Mouse (Mus musculus): ENCODE measurements around the gene Gm45261.

The Gm45261 gene

GRCm38 (mm10) chr1:80461348-80461747 is at the start of gene Gm45261:
Gene Gm45261, minus strand, starts transcription at chr1:80461448.
- no peak for DNase-seq (ENCODE audit: low spot score)

- DNase-seq (ENCODE audit: low spot score): no peak
Measured at GRCm38 (mm10) chr1:80504757-80505156, 43.5 kb upstream of the Gm45261 start.

GRCm38 (mm10) chr1:80504081-80504480 is 42.8 kb upstream of the Gm45261 start:
- no peak for DNase-seq (ENCODE audit: low spot score)

GRCm38 (mm10) chr1:80502456-80503165 is 41.4 kb upstream of the Gm45261 start:
- no peak for DNase-seq (ENCODE audit: low spot score)

- DNase-seq (ENCODE audit: low spot score): no peak
Measured at GRCm38 (mm10) chr1:80499264-80499663, 38.0 kb upstream of the Gm45261 start.

- DNase-seq (ENCODE audit: low spot score): no peak
Measured at GRCm38 (mm10) chr1:80496360-80496759, 35.1 kb upstream of the Gm45261 start.

GRCm38 (mm10) chr1:80483419-80483818 is 22.2 kb upstream of the Gm45261 start:
- no peak for DNase-seq (ENCODE audit: low spot score)

- no peak for DNase-seq (ENCODE audit: low spot score)
Measured at GRCm38 (mm10) chr1:80474942-80475341, 13.7 kb upstream of the Gm45261 start.

- DNase-seq (ENCODE audit: low spot score): no peak
Measured at GRCm38 (mm10) chr1:80472395-80472794, 11.1 kb upstream of the Gm45261 start.

- no peak for DNase-seq (ENCODE audit: low spot score)
Measured at GRCm38 (mm10) chr1:80459923-80460322, 1.3 kb downstream of the Gm45261 start.

- no peak for DNase-seq (ENCODE audit: low spot score)
Measured at GRCm38 (mm10) chr1:80459477-80459876, 1.8 kb downstream of the Gm45261 start.

- DNase-seq (ENCODE audit: low spot score): no peak
Measured at GRCm38 (mm10) chr1:80453971-80454370, 7.3 kb downstream of the Gm45261 start.

GRCm38 (mm10) chr1:80451914-80452549 is 9.2 kb downstream of the Gm45261 start:
- DNase-seq (ENCODE audit: low spot score): no peak

- no peak for DNase-seq (ENCODE audit: low spot score)
Measured at GRCm38 (mm10) chr1:80447554-80447953, 13.7 kb downstream of the Gm45261 start.

- no peak for DNase-seq (ENCODE audit: low spot score)
Measured at GRCm38 (mm10) chr1:80440911-80441310, 20.3 kb downstream of the Gm45261 start.

GRCm38 (mm10) chr1:80438506-80438905 is 22.7 kb downstream of the Gm45261 start:
- no peak for DNase-seq (ENCODE audit: low spot score)

GRCm38 (mm10) chr1:80427946-80428345 is 33.3 kb downstream of the Gm45261 start:
- no peak for DNase-seq (ENCODE audit: low spot score)

- no peak for DNase-seq (ENCODE audit: low spot score)
Measured at GRCm38 (mm10) chr1:80427425-80427824, 33.8 kb downstream of the Gm45261 start.

- DNase-seq (ENCODE audit: low spot score): no peak
Measured at GRCm38 (mm10) chr1:80424666-80425065, 36.6 kb downstream of the Gm45261 start.

GRCm38 (mm10) chr1:80418321-80419045 is 42.8 kb downstream of the Gm45261 start:
- no peak for DNase-seq (ENCODE audit: low spot score)

GRCm38 (mm10) chr1:80416329-80416728 is 44.9 kb downstream of the Gm45261 start:
- DNase-seq (ENCODE audit: low spot score): no peak

- DNase-seq (ENCODE audit: low spot score): no peak
Measured at GRCm38 (mm10) chr1:80412521-80412920, 48.7 kb downstream of the Gm45261 start.
